Mouse (Mus musculus): Measurements from ENCODE around the gene Pde5a. TPM values are rescaled to one million over a fixed set of nuclear protein-coding genes. Genes with fewer than 3 reads are reported as not detected.
A peak's percentile ranks its signal among the peaks of the same experiment; 100 is the strongest.

Gene Pde5a
- polyA plus RNA-seq, 1 experiment from 2014 or later, result 9.0 TPM

DNA sequence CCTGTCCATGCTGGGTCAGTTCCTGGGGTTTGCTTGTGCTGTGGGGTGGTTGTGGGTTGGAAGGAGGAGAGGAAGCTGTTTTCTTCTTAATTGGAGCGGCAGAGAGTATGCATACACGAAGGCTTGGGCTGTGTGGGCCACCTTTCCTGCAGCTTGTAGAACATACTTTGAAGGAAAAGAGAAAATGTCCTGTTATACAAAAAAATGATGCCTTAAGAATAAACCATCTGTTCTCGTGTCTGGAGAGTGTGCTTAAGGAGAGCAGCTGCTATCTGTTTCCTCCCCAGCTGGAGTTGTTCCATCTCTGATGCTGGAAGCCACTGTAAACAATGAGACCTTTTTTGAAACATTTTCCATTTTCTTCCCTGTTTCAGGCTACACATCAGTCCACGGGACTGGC, 85.8 kb downstream of the Pde5a start:
- Histone ChIP-seq H3K27ac (ENCODE audit: low read length) (peak overlapping the region; percentile 78), H3K9me3 (ENCODE audit: control insufficient read depth, low read length) (no peaks in the 10 kb centered on the region), H3K27me3 (replicated peaks; ENCODE audit: control insufficient read depth, insufficient read depth, low read length) (no peaks in the 10 kb centered on the region), H3K4me2 (ENCODE audit: low read depth, low read length) (no peak overlapping the region), H3K4me1 (ENCODE audit: control insufficient read depth, insufficient read depth, low read length) (peaks cover 12% of the 10 kb centered on the region; the same call in 1 of the 2 replicates), H3K4me3 (ENCODE audit: low read length) (no peak overlapping the region), H3K9ac (ENCODE audit: low read depth, low read length) (no peak overlapping the region), H3K36me3 (ENCODE audit: control insufficient read depth, insufficient read depth, low read length) (peaks cover 2% of the 10 kb centered on the region; the same call in 1 of the 2 replicates)
- ATAC-seq, result peak; percentile 81
- WGBS, result 45% methylated on average over 4 of the region's 4 CpGs

DNA sequence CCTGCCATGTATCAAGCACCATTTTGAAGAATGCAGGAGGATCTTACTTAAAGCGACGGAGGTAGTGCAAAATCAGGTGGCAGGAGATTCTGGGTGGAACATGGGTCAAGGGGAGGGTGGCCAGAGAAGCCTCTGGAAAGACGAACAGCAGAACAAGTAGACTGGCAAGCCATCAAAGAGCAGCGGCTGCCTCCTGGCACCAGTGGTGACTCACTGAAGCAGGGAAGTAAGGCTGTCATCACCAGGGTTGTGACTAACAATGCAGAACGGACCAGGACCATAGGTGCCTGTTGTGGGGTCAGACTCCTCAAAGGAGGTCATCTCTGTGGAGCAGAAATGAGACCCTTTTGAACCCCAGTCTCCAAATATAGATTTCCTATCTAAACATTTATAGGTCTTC, 89.5 kb downstream of the Pde5a start:
- H3K9me3 ChIP-seq (ENCODE audit: control insufficient read depth, low read length), result no peaks in the 10 kb centered on the region
- no peak overlapping the region for H3K9ac ChIP-seq (ENCODE audit: low read depth, low read length)
- H3K4me3 ChIP-seq (ENCODE audit: low read length), result no peak overlapping the region
- no peaks in the 10 kb centered on the region for H3K27me3 ChIP-seq (replicated peaks; ENCODE audit: control insufficient read depth, insufficient read depth, low read length)
- H3K27ac ChIP-seq (ENCODE audit: low read length), result no peak overlapping the region
- no peak for ATAC-seq
- H3K36me3 ChIP-seq (ENCODE audit: control insufficient read depth, insufficient read depth, low read length), result no peaks in the 10 kb centered on the region
- peaks cover 17% of the 10 kb centered on the region; the same call in 1 of the 2 replicates for H3K4me1 ChIP-seq (ENCODE audit: control insufficient read depth, insufficient read depth, low read length)
- 80% methylated on average over 5 of the region's 5 CpGs for WGBS
- no peak overlapping the region for H3K4me2 ChIP-seq (ENCODE audit: low read depth, low read length)

DNA sequence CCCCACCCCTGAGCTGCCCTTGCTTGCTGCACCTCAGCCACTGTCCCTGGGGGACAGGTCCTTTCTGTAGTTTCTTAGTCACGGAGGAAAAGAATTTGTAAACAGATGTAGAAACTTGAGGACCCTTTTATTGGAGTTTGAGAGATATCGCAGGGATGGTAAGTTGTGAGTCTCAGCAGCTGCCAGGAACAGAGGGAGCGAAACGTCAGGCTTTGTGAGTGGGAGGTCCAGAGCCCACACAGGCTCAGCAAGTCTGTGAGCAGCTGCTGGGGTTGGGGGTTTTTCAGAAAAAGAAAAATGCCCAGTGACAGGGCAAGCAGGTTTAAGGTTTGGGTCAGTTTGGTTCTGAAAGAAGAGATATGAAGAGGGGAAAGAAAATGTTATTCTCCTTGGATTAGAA, 92.0 kb downstream of the Pde5a start:
- Histone ChIP-seq H3K9me3 (ENCODE audit: control insufficient read depth, low read length) (no peaks in the 10 kb centered on the region), H3K9ac (ENCODE audit: low read depth, low read length) (no peak overlapping the region), H3K4me1 (ENCODE audit: control insufficient read depth, insufficient read depth, low read length) (peaks cover 5% of the 10 kb centered on the region; the same call in 1 of the 2 replicates), H3K36me3 (ENCODE audit: control insufficient read depth, insufficient read depth, low read length) (no peaks in the 10 kb centered on the region), H3K4me3 (ENCODE audit: low read length) (no peak overlapping the region), H3K27ac (ENCODE audit: low read length) (peak overlapping the region; percentile 50; the same call in 1 of the 2 replicates), H3K27me3 (replicated peaks; ENCODE audit: control insufficient read depth, insufficient read depth, low read length) (no peaks in the 10 kb centered on the region), H3K4me2 (ENCODE audit: low read depth, low read length) (no peak overlapping the region)
- WGBS, result 29% methylated on average over 4 of the region's 4 CpGs
- ATAC-seq, result peak; percentile 46; the same call in 1 of the 2 replicates

DNA sequence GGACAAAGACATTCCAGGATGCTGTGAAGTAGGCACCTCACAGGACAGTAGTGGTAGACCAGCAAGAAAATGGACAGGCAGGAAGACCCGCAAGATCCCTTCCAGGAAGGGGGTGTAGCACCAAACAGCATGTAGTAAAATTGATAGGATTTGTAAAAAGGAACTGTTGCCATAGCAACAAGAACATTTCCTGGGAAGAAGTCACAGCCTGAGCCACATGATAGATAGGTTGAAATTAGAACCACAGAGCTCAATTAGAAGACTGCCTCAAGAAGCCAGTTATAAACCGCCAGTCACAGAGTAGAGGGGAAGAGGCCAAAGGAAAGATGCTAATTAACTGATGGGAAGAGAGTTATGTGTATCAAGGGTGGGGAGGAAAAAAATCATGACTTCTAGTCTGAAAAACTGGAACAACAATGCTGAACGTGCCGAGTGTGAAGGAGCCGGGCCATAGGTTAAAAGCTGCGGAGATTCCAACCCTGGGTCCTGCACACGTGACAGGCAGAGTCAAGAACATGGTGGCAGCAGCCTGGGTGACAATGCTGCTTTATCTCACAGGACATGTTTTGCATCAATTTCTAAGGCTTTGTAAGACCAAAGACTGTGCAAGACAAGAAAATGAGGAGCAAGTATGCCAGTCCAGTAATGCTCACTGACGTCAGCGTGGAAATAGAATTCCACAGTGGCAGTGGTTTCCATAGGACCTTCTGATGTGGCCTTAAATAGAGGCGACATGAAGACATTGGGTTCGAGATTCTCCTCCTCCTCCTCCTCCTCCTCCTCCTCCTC, 99.7 kb downstream of the Pde5a start:
- peaks cover 7% of the 10 kb centered on the region; the same call in 1 of the 2 replicates for H3K36me3 ChIP-seq (ENCODE audit: control insufficient read depth, insufficient read depth, low read length)
- no peaks in the 10 kb centered on the region for H3K9me3 ChIP-seq (ENCODE audit: control insufficient read depth, low read length)
- no peak overlapping the region for H3K4me3 ChIP-seq (ENCODE audit: low read length)
- H3K4me1 ChIP-seq (ENCODE audit: control insufficient read depth, insufficient read depth, low read length), result no peaks in the 10 kb centered on the region
- H3K27ac ChIP-seq (ENCODE audit: low read length), result no peak overlapping the region
- no peak overlapping the region for H3K4me2 ChIP-seq (ENCODE audit: low read depth, low read length)
- H3K27me3 ChIP-seq (replicated peaks; ENCODE audit: control insufficient read depth, insufficient read depth, low read length), result no peaks in the 10 kb centered on the region
- WGBS, result 90% methylated on average over 11 of the region's 11 CpGs
- H3K9ac ChIP-seq (ENCODE audit: low read depth, low read length), result no peak overlapping the region
- no peak for ATAC-seq

GRCm38 (mm10) chr3:122834519-122834918, 105.8 kb downstream of the Pde5a start:
- H3K4me1 ChIP-seq (ENCODE audit: control insufficient read depth, insufficient read depth, low read length), result peaks cover 6% of the 10 kb centered on the region
- 53% methylated on average over 5 of the region's 5 CpGs for WGBS
- H3K4me3 ChIP-seq (ENCODE audit: low read length), result no peak overlapping the region
- no peaks in the 10 kb centered on the region for H3K27me3 ChIP-seq (replicated peaks; ENCODE audit: control insufficient read depth, insufficient read depth, low read length)
- no peaks in the 10 kb centered on the region for H3K9me3 ChIP-seq (ENCODE audit: control insufficient read depth, low read length)
- no peak overlapping the region for H3K4me2 ChIP-seq (ENCODE audit: low read depth, low read length)
- H3K9ac ChIP-seq (ENCODE audit: low read depth, low read length), result no peak overlapping the region
- 0 out of 2 replicates have a peak, but pooled peaks cover 8% of the 10 kb centered on the region for H3K36me3 ChIP-seq (ENCODE audit: control insufficient read depth, insufficient read depth, low read length)
- peak overlapping the region; percentile 79 for H3K27ac ChIP-seq (ENCODE audit: low read length)
- ATAC-seq, result peak; percentile 42

GRCm38 (mm10) chr3:122835097-122835850, 106.5 kb downstream of the Pde5a start:
- H3K9ac ChIP-seq (ENCODE audit: low read depth, low read length), result no peak overlapping the region
- 0 out of 2 replicates have a peak, but pooled peaks cover 5% of the 10 kb centered on the region for H3K36me3 ChIP-seq (ENCODE audit: control insufficient read depth, insufficient read depth, low read length)
- no peak overlapping the region for H3K4me3 ChIP-seq (ENCODE audit: low read length)
- no peak overlapping the region for H3K4me2 ChIP-seq (ENCODE audit: low read depth, low read length)
- H3K4me1 ChIP-seq (ENCODE audit: control insufficient read depth, insufficient read depth, low read length), result peaks cover 6% of the 10 kb centered on the region
- peak; percentile 79 for ATAC-seq
- H3K9me3 ChIP-seq (ENCODE audit: control insufficient read depth, low read length), result no peaks in the 10 kb centered on the region
- H3K27ac ChIP-seq (ENCODE audit: low read length), result peak overlapping the region; percentile 79
- WGBS, result 58% methylated on average over 8 of the region's 8 CpGs
- H3K27me3 ChIP-seq (replicated peaks; ENCODE audit: control insufficient read depth, insufficient read depth, low read length), result no peaks in the 10 kb centered on the region

DNA sequence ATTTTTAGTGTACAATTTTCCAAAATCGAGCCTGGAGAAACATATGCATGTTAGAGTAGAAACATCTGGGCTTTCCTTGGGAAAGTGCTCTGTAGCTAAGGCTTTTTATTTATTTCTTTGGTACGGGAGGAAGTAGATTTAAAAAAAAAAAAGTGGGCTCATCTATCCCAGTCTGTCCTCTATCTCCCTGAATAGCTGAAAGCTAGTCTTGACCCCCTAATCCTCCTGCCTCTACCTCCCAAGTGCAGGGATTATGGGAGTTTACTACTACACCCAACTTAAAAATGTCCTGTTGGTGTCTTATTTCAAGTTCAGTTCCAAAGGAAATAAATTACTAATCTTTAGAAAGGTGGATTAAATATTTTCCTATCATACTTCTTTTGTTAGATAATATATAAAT, 108.9 kb downstream of the Pde5a start:
- ATAC-seq, result no peak
- no peak overlapping the region for H3K9ac ChIP-seq (ENCODE audit: low read depth, low read length)
- no peak overlapping the region for H3K4me2 ChIP-seq (ENCODE audit: low read depth, low read length)
- H3K9me3 ChIP-seq (ENCODE audit: control insufficient read depth, low read length), result no peaks in the 10 kb centered on the region
- H3K27ac ChIP-seq (ENCODE audit: low read length), result peak overlapping the region; percentile 44
- H3K27me3 ChIP-seq (replicated peaks; ENCODE audit: control insufficient read depth, insufficient read depth, low read length), result no peaks in the 10 kb centered on the region
- 58% methylated on average over 2 of the region's 2 CpGs for WGBS
- no peak overlapping the region for H3K4me3 ChIP-seq (ENCODE audit: low read length)
- H3K4me1 ChIP-seq (ENCODE audit: control insufficient read depth, insufficient read depth, low read length), result peaks cover 6% of the 10 kb centered on the region
- 0 out of 2 replicates have a peak, but pooled peaks cover 5% of the 10 kb centered on the region for H3K36me3 ChIP-seq (ENCODE audit: control insufficient read depth, insufficient read depth, low read length)

DNA sequence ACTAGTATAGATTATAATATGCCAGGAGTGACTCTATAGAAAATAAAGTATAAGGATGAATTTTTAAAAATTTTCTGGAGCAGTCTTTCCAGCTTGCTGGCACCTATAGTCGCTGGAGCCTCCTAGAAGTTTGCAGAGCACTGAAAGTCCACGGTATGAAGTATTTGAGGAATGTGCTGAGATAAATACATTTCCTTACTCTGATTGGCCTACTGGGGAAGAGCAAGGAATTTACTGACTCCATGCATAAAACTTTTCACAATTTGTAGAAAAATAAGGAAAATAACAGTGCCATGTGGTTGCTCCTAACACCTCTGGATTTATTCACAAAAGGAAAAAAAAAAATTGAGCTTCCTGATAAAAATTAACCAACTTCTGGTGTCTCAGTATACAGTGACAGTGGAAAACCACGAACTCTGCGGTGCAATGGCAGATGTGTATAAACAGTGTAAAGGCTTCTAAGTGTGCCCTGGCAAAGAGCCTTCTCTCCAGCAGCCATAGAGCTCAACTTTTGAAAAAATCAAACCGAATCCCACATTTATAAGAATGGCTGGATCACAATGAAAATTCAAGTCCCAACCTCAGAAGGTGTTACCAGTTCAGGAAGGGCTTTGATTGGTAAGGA, 119.8 kb downstream of the Pde5a start:
- ATAC-seq, result no peak

DNA sequence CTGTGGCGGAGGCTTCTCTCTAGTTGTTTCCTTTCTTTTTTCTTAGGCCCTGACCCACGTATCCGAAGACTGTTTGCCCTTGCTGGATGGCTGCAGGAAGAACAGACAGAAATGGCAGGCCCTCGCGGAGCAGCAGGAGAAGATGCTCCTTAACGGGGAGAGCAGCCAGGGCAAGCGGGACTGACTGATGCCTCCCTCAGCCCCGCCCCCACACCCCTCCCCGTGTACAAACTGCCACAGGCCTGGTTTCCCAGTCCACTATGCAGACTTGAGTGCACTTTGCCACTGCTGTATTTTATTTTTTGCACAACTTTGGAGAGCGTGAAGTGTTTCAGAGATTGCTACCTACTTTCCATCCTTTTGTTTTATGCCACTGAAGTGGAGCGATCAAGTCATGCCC, 126.4 kb downstream of the Pde5a start:
- H3K27me3 ChIP-seq (replicated peaks; ENCODE audit: control insufficient read depth, insufficient read depth, low read length), result no peaks in the 10 kb centered on the region
- H3K27ac ChIP-seq (ENCODE audit: low read length), result no peak overlapping the region
- no peaks in the 10 kb centered on the region for H3K9me3 ChIP-seq (ENCODE audit: control insufficient read depth, low read length)
- H3K4me2 ChIP-seq (ENCODE audit: low read depth, low read length), result no peak overlapping the region
- no peak overlapping the region for H3K9ac ChIP-seq (ENCODE audit: low read depth, low read length)
- no peak for ATAC-seq
- no peaks in the 10 kb centered on the region; the same call in 1 of the 2 replicates for H3K36me3 ChIP-seq (ENCODE audit: control insufficient read depth, insufficient read depth, low read length)
- H3K4me1 ChIP-seq (ENCODE audit: control insufficient read depth, insufficient read depth, low read length), result no peaks in the 10 kb centered on the region; the same call in 1 of the 2 replicates
- WGBS, result 65% methylated on average over 11 of the region's 11 CpGs
- H3K4me3 ChIP-seq (ENCODE audit: low read length), result no peak overlapping the region

More for the DNA sequence above, 119.8 kb downstream of the Pde5a start:
- no peaks in the 10 kb centered on the region for H3K27me3 ChIP-seq (replicated peaks; ENCODE audit: control insufficient read depth, insufficient read depth, low read length)
- peak overlapping the region; percentile 56; the same call in 1 of the 2 replicates for H3K27ac ChIP-seq (ENCODE audit: low read length)
- peaks cover 6% of the 10 kb centered on the region for H3K36me3 ChIP-seq (ENCODE audit: control insufficient read depth, insufficient read depth, low read length)
- H3K4me1 ChIP-seq (ENCODE audit: control insufficient read depth, insufficient read depth, low read length), result peaks cover 2% of the 10 kb centered on the region; the same call in 1 of the 2 replicates
- H3K9me3 ChIP-seq (ENCODE audit: control insufficient read depth, low read length), result 0 out of 2 replicates have a peak, but pooled peaks cover 2% of the 10 kb centered on the region
- WGBS, result 41% methylated on average over 5 of the region's 5 CpGs
- H3K4me3 ChIP-seq (ENCODE audit: low read length), result no peak overlapping the region
- H3K9ac ChIP-seq (ENCODE audit: low read depth, low read length), result no peak overlapping the region
- H3K4me2 ChIP-seq (ENCODE audit: low read depth, low read length), result no peak overlapping the region

Measured in intestine, embryonic 16.5 days (tissue).